Mouse (Mus musculus) liver, embryonic 11.5 days (tissue): Measurements from ENCODE around the gene Zfp324. TPM values are rescaled to one million over a fixed set of nuclear protein-coding genes. Genes with fewer than 3 reads are reported as not detected.

Experiments used
- ATAC-seq: fragments of 200-750 bp; cut with Nextera tagmentation; replicated peaks from 2 replicates; pipeline ENCODE4 v1.8.0; 2017; ENCODE audit warnings: moderate number of reproducible peaks, mild to moderate bottlenecking, moderate TSS enrichment, moderate library complexity; ENCODE audit not compliant: low FRiP score
- DNase-seq: peaks from one replicate; pipeline ENCODE4 v3.0.0-alpha.2; 2017; ENCODE audit warnings: low spot score
- H3K27ac ChIP-seq: fragments of 300-500 bp; sonication (generic); 2 replicates; pipeline ENCODE4 v1.5.1; 2014; ENCODE audit warnings: mild to moderate bottlenecking, low read depth, low read length, control low read depth
- H3K27me3 ChIP-seq: fragments of 300-500 bp; sonication (generic); replicated peaks from 2 replicates; pipeline ENCODE4 v1.6.1; 2014; ENCODE audit warnings: low read length, mixed read lengths; ENCODE audit not compliant: control insufficient read depth, insufficient read depth
- H3K36me3 ChIP-seq: fragments of 300-500 bp; sonication (generic); 2 replicates; pipeline ENCODE4 v1.6.1; 2014; ENCODE audit warnings: mild to moderate bottlenecking, low read length, moderate library complexity, mixed read lengths; ENCODE audit not compliant: control insufficient read depth, insufficient read depth
- H3K4me1 ChIP-seq: fragments of 300-500 bp; sonication (generic); replicated peaks from 2 replicates; pipeline ENCODE4 v1.6.1; 2014; ENCODE audit warnings: low read length, mixed read lengths; ENCODE audit not compliant: control insufficient read depth, insufficient read depth
- H3K4me2 ChIP-seq: fragments of 300-500 bp; sonication (generic); 2 replicates; pipeline ENCODE4 v1.6.1; 2014; ENCODE audit warnings: mild to moderate bottlenecking, control low read depth, moderate library complexity
- H3K4me3 ChIP-seq: fragments of 300-500 bp; sonication (generic); 2 replicates; pipeline ENCODE4 v1.5.1; 2014; ENCODE audit warnings: low read depth, low read length, control low read depth
- H3K9ac ChIP-seq: fragments of 300-500 bp; sonication (generic); 2 replicates; pipeline ENCODE4 v1.6.1; 2014; ENCODE audit warnings: low read depth, low read length, control low read depth
- H3K9me3 ChIP-seq: fragments of 300-500 bp; sonication (generic); 2 replicates; pipeline ENCODE4 v1.6.1; 2016; ENCODE audit warnings: low read length, inconsistent platforms, mixed read lengths; ENCODE audit not compliant: control insufficient read depth
- WGBS: fragments of 180-500 bp; shearing (Covaris S2); extraction: QIAGEN DNeasy Blood & Tissue Kit; methylation state at CpG from one replicate; pipeline ENCODE4 v1.1.7; 2014; 5-methylcytosine and 5-hydroxymethylcytosine counted together
- polyA plus RNA-seq: library from polyadenylated mRNA; unstranded; fragments of >200 nt; fragmentation: Nextera tagmentation; extraction: Ambion mirVana; gene quantifications from 2 replicates; pipeline ENCODE4 v1.2.1, GENCODE M21; 2014

Gene Zfp324
- polyA plus RNA-seq, 1 experiment from 2014 or later, result 6.6 TPM

DNA sequence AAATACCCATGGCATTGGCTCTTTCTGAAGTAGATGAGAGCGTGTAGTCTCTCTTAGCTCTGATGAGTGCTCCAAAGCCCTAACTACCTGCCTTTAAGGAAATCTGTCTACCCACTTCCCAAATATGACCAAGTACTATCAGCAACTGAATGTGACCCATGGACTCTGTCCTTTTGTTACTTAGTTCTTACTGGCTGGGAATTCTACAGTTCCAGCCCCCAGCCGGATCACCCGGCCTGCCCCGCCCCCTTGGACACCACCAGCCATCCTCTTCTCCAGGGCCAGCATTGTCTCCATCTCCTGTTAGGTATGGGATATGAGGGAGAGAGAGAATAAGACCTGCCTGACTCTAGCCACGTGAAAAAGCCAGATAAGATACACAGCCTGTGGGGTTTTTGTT, 32.4 kb downstream of the Zfp324 start, which contains the start of gene Slc27a5:
Gene Slc27a5, minus strand, starts transcription at position 140 of the 400 bp plus-strand sequence.
- Histone ChIP-seq H3K9ac (no peak within 1 kb of the TSS), H3K9me3 (no peaks in the 10 kb centered on the region), H3K36me3 (no peaks in the 10 kb centered on the region), H3K27me3 (no peaks in the 10 kb centered on the region), H3K4me3 (no peak within 1 kb of the TSS), H3K27ac (no peak within 1 kb of the TSS), H3K4me2 (no peak within 1 kb of the TSS), H3K4me1 (no peaks in the 10 kb centered on the region)
- WGBS, result 68% methylated on average over 5 of the region's 5 CpGs
- 0 out of 2 replicates have a peak, but pooled peaks have one; percentile 29 for ATAC-seq
- no peak for DNase-seq

DNA sequence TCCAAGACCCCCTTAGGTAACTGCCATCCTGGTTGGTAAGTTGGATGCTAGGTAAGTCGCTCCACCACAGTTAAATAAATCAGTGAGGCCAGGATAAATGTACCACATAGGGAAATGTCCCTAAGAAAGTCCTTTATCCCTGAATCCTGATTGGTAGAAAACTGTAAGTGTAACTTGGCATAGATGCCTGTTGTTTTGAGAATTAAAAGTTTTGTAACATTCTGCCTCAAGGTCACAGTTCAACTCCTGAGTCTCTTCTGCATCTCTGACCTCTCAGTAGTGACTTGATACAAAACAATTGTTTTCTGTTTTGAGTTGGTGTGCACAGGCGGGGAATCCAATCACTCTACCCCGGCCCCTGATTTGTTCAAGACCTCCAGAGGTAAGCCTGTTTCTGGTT, 33.2 kb downstream of the Zfp324 start, which contains the start of gene Trim28:
Gene Trim28, plus strand, starts transcription at position 264 of the 400 bp plus-strand sequence.
- DNase-seq (no peak), ATAC-seq (no peak)
- Histone ChIP-seq H3K4me3 (no peak within 1 kb of the TSS), H3K9me3 (no peaks in the 10 kb centered on the region), H3K4me2 (no peak within 1 kb of the TSS), H3K27ac (no peak within 1 kb of the TSS), H3K27me3 (no peaks in the 10 kb centered on the region), H3K36me3 (no peaks in the 10 kb centered on the region), H3K4me1 (no peaks in the 10 kb centered on the region), H3K9ac (no peak within 1 kb of the TSS)
- 84% methylated on average over 3 of the region's 3 CpGs for WGBS

DNA sequence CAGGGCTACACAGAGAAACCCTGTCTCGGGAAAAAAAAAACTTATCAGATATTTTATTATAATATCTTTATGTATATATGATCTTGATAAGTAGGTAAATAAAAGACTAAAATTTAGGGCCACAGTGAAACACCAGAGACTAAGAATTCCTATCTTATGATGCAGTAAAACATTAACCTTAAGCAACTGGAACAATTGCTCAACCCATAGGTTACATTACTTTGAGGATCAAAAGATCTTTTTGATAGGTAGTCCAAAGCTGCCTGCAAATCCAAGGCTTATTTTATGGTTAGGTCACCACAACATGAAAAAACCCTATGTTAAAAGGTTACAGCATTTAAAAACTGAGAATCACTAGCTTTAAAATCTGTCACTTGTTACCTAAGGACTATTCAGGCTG, 35.9 kb downstream of the Zfp324 start:
- ATAC-seq (no peak), DNase-seq (no peak)
- H3K27me3 ChIP-seq, result no peaks in the 10 kb centered on the region
- WGBS, result 58% methylated on average over 1 of the region's 1 CpGs
- H3K4me2 ChIP-seq, result no peak overlapping the region
- H3K27ac ChIP-seq, result no peak overlapping the region
- no peak overlapping the region for H3K4me3 ChIP-seq
- peaks cover 14% of the 10 kb centered on the region; the same call in 1 of the 2 replicates for H3K36me3 ChIP-seq
- no peaks in the 10 kb centered on the region for H3K9me3 ChIP-seq
- H3K9ac ChIP-seq, result no peak overlapping the region
- H3K4me1 ChIP-seq, result no peaks in the 10 kb centered on the region

DNA sequence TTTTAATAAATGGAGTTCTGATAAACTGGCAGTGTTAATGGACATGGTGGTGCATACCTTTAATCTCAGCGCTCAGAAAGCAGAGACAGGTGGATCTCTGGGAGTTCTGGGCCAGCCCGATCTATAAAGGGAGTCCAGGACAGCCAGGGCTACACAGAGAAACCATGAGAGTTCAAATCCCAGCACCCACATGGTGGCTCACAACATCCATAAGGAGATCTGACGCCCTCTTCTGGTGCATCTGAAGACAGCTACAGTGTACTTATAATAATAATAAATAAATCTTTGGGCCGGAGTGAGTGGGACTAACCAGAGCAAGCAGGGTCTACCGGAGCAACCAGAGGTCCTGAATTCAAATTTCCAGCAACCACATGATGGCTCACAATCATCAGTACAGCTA, 37.7 kb downstream of the Zfp324 start:
- H3K27me3 ChIP-seq, result no peaks in the 10 kb centered on the region; the same call in 1 of the 2 replicates
- ATAC-seq (no peak), DNase-seq (no peak)
- H3K36me3 ChIP-seq, result peaks cover 28% of the 10 kb centered on the region
- H3K9me3 ChIP-seq, result no peaks in the 10 kb centered on the region
- 70% methylated on average over 5 of the region's 5 CpGs for WGBS
- no peak overlapping the region for H3K4me2 ChIP-seq
- H3K4me3 ChIP-seq, result no peak overlapping the region
- H3K27ac ChIP-seq, result no peak overlapping the region
- no peak overlapping the region for H3K9ac ChIP-seq
- H3K4me1 ChIP-seq, result peaks cover 2% of the 10 kb centered on the region

DNA sequence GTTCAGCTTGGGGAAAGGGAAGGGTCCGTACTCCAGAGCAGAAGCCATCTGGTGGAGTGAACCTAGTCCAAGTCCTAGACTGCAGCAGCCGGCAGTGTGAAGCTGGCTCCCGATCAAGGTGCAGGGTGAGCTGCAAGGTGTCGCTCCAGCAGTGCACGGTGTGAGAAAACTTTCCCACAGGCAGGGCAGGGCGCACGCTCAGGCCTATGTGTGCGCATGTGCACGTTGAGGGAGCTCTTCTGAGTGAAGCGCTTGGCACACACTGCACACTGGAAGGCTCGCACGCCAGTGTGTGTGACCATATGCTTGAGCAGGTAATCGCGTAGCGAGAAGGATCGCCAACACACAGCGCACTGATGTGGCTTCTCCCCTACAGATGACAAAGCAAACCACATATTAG, 40.4 kb downstream of the Zfp324 start:
- Histone ChIP-seq H3K27me3 (no peaks in the 10 kb centered on the region; the same call in 1 of the 2 replicates), H3K36me3 (peaks cover 28% of the 10 kb centered on the region), H3K9me3 (no peaks in the 10 kb centered on the region), H3K4me2 (no peak overlapping the region), H3K9ac (no peak overlapping the region), H3K4me1 (peaks cover 6% of the 10 kb centered on the region), H3K27ac (no peak overlapping the region), H3K4me3 (no peak overlapping the region)
- ATAC-seq, result no peak
- WGBS, result 88% methylated on average over 17 of the region's 17 CpGs
- DNase-seq, result no peak

DNA sequence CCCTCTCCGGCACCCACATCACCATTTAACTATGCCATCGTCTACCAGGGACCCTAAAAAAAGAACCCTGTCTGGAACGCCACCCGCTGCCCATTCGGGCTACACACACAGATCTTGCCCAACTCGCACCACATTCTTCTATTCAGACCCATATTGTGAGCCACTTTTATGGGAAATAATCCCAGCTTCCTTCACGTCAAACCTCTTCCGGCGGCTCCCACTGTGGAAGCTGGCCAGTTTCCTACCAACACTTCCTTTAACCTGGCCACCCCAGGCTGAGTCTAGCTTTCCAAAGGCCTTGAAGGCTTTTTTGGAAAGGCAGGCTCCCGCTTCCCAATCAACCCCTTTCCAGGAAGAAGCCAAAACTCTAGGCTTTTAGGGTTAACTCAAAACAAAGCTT, 40.9 kb downstream of the Zfp324 start:
- Histone ChIP-seq H3K9me3 (no peaks in the 10 kb centered on the region), H3K4me3 (no peak overlapping the region), H3K9ac (no peak overlapping the region), H3K4me1 (peaks cover 6% of the 10 kb centered on the region), H3K27me3 (no peaks in the 10 kb centered on the region; the same call in 1 of the 2 replicates), H3K4me2 (no peak overlapping the region), H3K36me3 (peaks cover 28% of the 10 kb centered on the region), H3K27ac (no peak overlapping the region)
- DNase-seq (no peak), ATAC-seq (no peak)
- WGBS, result 87% methylated on average over 10 of the region's 10 CpGs

DNA sequence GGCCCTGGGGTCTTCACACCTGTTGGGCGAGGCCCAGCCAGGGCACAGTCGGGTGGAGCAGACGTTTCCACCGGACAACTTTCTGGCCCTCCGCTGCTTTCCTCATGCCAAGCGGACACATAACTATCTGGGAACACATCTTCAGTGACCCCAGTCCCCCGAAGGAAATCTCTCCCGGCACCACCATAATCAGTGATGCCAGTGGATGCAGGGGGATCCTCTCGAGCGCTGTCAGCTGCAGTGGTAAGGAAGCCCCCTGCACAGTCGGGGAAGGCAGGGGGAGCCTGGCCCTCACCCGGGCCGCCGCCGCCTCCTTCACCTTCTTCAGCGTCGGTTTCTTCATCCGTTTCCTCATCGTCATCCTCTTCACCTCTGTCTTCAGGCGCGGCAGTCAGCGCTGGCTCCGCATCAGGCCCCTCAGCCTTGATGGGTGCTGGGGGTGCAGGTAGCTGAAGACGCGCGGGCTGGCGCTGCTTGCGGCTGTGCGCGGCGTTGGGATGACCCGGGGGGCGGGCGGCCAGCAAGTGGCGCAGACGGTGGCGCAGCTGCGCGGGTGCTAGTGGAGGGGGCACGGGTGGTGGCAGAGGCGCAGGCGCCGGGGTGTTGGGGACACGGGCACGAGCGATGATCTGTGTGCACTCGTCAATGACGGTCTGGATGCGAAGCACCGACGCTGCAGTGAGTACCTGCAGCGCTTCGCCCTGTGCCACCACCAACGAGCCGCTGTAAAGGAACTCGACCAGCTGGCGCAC, 41.9 kb downstream of the Zfp324 start:
- no peak overlapping the region for H3K4me2 ChIP-seq

DNA sequence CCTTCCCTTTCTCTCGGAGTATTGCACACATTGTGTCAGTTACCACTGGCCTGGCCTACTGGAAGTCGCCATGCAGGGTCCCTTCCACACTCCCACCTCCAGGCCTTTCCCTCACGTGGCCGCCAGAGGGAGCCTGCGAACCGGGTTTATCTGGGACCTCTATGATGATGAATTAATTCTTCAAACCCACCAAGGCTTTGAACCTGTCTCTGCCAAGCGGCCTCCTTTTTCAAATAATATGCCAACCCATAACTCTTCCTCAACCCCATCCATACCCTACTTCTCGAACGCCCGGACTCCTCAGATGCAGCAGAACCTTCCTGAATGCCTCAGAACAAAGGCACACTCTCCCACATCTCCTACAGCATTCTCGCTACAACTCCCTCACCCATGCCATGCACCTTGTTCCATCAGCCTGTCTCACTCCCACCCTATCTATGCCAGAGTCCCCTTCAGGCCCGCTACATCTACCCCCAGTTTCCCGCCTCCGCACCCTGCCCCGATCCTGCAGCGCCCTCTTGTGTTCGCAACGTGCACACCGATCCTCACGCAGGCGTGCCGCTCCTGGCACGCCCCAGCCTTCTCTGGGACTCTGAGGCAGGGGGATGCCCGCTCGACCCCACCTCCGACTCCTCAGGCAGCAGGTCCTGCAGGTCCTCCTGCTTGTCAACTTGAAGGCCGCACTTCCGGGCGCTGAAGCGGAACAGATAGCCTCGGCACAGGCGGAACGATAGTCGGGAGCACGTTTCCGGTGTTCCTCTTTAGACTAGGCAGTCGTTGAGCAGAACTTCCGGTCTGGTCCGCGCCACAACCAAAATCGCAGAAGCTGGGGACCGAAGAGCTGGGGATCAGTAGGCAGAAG, 43.7 kb downstream of the Zfp324 start:
- H3K4me2 ChIP-seq, result peak overlapping the region; percentile 92

More for the DNA sequence above, 41.9 kb downstream of the Zfp324 start:
- Histone ChIP-seq H3K9me3 (no peaks in the 10 kb centered on the region), H3K27ac (no peak overlapping the region), H3K27me3 (no peaks in the 10 kb centered on the region; the same call in 1 of the 2 replicates), H3K9ac (no peak overlapping the region), H3K4me3 (peak overlapping the region; percentile 11; the same call in 1 of the 2 replicates), H3K36me3 (peaks cover 28% of the 10 kb centered on the region), H3K4me1 (peaks cover 6% of the 10 kb centered on the region)
- ATAC-seq, result no peak
- 65% methylated on average over 57 of the region's 57 CpGs for WGBS
- DNase-seq, result no peak

More for the DNA sequence above, 43.7 kb downstream of the Zfp324 start:
- H3K9ac ChIP-seq, result peak overlapping the region; percentile 93
- peak; percentile 96 for DNase-seq
- peaks cover 26% of the 10 kb centered on the region for H3K36me3 ChIP-seq
- H3K27me3 ChIP-seq, result no peaks in the 10 kb centered on the region; the same call in 1 of the 2 replicates
- under 1% methylated on average over 42 of the region's 42 CpGs for WGBS
- peaks cover 6% of the 10 kb centered on the region for H3K4me1 ChIP-seq
- H3K27ac ChIP-seq, result peak overlapping the region; percentile 98
- ATAC-seq, result peak; percentile 85
- no peaks in the 10 kb centered on the region for H3K9me3 ChIP-seq
- H3K4me3 ChIP-seq, result peak overlapping the region; percentile 75
